Mouse (Mus musculus): ENCODE data around the gene Ric8b. TPM values are rescaled to one million over a fixed set of nuclear protein-coding genes. Genes with fewer than 3 reads are reported as not detected.

Gene Ric8b
- polyA plus RNA-seq, 1 experiment, result 3.6 TPM

DNA sequence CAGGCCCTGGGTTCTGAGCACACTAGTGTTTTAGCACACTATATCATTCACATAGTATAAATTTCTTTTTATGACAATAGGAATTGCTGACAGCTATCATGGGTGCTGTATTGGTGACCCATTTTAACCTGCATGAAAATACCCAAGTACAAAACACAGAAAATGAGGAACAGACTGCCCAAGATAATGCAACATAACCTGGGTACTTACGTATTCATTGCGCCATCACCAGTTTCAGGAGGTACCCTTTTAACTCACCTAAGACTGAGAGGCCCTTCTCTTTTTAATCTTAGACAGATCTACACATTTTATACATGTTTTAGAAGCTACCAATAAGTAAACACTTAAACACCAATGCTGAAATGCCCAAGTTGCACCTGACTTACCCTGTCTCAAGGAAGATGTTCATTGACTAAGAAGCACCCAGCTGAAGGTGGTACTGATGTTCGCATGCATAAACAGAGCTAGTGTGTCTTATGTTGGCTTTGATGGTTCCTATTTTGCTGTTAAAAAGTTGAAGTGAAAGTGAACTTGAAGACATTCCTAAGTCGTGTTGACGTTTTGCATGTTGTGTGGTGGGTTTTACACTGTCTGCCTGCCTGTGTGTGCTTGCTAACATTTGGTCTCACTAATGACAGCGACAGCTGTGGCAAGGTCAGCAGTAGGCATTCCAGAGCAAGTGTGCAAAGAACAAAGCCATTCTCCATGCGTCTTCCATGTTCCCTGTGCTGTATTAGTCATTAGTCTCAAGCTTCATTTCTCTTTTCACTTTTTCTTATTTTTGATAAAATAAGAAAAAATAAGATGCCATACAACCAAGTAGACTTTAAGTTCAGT is 86.0 kb downstream of the Ric8b start:
- TF ChIP-seq GATA1 (IDR thresholded peaks at IDR 0.05; ENCODE audit: low read length), result no peak

DNA sequence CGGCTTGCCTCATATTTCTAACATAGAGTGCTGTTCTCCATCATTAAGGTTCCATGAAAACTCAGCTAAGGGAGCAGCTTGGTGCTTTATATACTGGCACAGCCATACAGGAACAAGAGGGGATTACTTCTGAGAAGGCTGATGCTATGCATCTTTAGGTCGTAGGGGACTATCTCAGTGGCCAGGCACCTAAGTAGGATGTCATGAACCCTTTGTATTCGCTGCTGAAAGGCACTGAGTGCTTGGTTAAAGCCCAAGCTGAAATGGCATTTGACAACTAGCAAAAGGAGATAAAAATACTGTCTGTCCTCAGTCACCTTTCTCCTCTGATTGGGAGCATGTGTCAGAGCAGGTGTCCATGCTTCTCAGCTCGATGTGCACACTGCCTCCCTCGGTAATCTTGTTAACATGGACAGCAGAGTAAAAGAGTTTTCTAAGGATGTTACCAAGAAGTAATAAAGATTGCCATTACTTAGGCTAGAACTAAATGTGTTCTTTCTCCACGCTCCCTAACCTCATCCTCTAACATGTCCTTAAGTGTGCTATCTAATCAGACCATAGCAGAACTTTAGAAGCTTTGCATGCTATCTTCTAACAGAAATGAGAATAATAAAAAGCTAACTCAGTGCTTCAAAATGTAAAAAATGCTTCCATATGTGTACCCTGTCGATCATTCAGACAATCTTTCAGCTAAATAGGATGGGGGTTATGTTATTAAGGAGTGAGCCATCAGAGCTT is 89.3 kb downstream of the Ric8b start:
- TF ChIP-seq GATA1 (IDR thresholded peaks at IDR 0.05; ENCODE audit: low read length), result no peak

DNA sequence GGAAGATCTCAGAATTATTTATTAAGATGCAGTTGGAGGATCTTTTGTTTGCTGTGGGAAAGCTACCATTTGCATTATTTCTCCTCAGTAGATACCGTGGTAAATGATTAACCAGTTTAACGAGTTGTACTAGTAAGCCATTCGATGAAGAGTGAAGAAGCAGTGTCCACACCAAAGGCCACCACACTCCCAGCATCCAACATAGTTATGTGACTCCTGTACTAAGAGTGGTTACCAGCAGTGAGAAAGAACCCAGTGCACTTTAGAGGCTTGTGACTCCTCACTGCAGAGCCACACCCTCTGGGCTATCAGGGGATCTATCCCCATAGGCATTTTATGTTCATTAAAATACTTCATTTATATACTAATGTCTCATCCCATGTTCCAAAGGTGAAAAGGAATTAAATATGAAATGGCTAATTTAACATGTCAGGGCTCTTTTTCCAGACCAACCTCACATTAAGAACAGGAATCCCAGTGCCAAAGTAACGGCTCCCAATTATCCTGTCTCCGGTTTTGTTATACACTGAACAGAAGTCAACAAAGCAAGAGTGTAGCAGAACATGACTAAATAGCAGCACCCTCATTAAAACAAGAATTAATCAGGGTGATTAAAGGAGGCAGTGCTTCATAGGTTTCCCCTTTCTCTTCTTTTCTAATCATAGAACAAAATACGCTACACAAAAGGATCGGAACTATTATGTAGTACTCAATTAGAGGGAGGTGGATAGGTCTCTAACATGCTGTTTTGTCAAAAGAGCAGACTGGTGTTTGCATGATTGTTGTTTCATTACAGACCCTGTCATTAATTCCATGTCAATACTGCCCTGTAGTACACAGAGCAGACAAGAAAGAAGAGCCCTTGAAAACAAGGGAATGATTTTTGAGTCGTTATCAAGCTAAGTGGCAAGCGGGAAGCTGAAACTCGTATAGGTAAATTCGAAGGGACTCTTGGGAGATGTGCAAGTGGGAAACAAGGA is 90.7 kb downstream of the Ric8b start:
- no peak for TF ChIP-seq GATA1 (IDR thresholded peaks at IDR 0.05; ENCODE audit: low read length)

DNA sequence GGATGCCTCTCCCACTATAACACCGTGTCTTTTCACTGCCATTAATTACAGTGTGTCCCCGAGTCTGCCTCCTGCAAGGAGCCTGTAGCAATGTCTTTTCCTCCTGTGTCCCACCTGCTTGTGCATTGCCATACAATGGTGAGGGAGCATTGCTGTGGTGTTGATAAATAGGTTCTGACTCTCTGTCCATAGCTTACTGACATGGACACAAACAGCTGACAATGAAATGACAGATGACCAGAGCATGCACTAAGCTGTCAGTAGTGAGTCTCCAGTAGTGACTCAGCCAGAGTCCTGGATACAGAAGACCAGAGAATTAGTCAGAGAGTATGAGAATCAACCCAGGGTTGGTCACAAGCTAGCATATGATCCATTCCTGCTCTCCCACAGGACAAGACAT is 93.7 kb downstream of the Ric8b start:
- no peak for TF ChIP-seq GATA1 (IDR thresholded peaks at IDR 0.05; ENCODE audit: low read length)

DNA sequence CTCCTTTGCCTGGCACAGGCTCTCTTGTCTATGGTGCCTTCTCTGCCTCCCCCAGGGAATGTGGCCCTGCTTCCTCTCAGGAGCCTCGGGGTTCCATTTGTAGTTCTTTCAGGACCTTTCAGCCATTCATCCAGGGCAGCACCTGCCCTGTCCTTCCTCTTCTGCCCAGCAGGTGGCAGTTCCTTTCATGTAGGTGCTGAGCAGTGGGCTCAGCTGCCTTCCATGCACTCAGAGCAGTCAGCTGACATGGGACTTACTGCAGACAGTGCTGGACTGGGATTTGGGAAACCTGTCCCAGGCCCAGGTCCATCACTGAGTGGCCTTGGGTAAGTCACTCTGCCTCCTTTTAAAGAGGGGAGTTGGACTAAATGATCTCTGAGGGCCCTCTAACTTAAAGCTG is 96.0 kb downstream of the Ric8b start:
- no peak for TF ChIP-seq GATA1 (IDR thresholded peaks at IDR 0.05; ENCODE audit: low read length)

DNA sequence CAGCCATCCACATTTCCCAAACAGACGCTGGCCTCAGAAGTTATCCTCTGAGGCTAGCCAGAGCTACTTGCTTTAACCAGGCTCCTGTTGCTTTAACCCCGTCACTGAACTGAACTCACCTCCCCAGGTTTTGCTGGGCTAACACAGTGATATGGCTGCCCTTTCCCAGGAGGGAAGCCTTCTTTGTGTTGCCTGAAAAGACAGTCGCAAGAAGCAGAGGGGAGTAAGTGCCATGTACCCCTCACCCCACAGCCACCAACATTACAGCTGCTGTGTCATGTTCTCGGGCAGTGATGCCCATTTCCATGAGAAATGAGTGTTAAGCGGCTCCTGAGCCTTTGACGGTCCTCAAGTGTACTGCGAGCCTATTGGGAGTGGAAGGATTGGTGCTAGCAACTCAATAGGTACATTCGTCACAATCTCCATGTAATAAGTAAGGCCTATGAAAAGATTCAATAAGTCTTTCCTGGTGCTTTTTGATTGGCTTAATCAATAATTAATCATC is 96.6 kb downstream of the Ric8b start:
- TF ChIP-seq GATA1 (IDR thresholded peaks at IDR 0.05; ENCODE audit: low read length), result no peak

DNA sequence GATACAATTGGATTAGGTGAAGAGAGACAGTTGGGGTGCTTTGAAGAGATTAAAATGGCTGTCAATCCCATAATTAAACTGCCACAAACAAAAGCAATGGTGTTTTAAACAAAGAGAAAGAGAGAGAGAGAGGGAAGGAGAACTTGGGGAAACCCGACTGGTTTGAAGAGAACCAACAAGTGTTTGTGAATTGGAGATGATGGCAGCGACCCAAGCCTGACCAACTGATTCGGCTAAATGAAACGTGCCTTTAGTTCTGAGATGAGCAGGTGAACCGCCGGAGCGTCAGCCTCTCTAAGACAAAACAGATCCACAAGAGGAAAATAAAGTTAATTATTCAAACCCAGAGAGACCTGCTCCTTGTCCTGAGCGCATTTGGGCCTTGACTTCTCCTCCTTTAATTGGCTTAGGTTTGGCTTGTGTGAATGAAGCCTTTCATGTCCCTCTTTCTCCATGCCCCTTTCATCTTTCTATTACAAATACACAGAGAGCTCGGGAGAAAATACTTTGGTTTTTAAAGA is 97.1 kb downstream of the Ric8b start:
- no peak for TF ChIP-seq GATA1 (IDR thresholded peaks at IDR 0.05; ENCODE audit: low read length)

DNA sequence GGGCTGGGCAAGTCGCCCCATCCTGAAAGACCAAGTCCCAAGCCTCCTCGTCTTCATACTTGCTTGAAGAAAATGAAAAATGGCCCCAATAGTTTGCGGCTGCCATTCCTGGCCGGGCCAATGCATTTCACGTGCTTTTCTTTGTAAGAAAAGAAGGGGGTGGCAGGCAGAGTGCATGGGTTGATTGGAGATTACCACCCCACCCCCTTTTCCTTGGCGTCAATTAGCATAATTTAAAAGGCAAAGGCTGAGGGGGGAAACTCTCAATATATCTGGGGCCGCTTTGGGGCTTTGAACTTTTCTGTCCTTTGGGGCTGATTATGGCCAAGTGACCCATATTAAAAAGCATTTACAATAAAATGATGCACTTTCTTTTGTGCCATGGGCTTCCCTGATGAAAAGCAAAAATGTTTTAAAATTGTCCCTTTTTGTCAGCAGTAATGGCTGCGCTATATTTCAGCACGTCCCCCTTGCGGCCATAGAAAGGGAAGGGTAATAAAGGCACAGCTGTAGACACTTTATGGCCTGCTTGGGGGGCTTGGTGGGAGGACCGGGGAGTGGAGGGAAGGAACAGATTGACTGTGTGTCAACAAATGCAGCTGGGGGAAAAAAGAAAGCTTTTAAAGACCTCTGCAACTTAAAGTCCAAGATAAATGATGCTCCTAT is 105.4 kb downstream of the Ric8b start:
- no peak for TF ChIP-seq GATA1 (IDR thresholded peaks at IDR 0.05; ENCODE audit: low read length)

DNA sequence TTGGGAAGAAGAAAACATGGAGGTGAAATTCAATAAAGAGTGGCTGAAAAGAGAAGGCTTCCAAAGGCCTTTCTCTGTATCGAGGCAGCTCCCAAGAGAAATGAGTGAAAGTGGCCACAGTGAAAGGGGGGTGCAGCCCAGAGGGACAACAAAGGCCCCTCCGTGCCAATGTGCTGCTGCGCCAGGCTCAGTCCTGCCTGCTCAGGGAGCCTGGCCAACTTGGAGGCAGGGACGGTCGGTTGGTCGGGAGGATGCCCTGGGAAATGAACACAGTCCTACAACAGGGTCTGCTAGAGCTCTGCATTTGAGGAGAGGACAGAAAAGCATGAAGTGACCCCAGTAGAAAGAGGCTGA is 105.9 kb downstream of the Ric8b start:
- TF ChIP-seq GATA1 (IDR thresholded peaks at IDR 0.05; ENCODE audit: low read length), result no peak

DNA sequence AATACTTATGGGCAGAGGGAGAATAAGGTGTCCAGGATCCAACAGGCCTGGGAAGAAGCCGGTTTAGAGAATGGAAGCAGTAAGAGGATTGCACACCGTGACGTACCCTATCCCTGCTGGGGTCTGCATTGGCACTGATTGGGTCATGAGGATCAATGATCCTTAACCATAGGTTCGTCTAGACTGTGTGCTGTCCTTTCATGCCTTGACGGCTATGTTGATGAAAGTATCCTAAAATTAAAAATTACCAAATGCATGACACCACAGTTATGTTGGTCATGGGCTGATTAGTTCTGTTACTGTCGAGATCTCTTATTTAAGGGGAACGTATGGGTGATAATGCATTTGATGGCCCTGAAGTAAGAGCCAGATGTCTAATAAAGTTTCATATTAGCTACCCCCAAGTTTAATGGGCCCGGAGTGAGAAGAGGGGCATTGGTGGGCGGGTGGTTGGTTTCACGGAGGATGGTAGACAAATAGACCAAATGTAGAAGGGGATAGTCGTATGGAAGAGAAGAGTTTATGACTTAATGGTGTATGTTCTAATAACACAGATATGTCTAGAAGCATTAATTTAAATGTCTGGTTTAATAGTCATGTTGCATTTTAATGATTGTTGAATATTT is 108.5 kb downstream of the Ric8b start:
- TF ChIP-seq GATA1 (IDR thresholded peaks at IDR 0.05; ENCODE audit: low read length), result no peak

DNA sequence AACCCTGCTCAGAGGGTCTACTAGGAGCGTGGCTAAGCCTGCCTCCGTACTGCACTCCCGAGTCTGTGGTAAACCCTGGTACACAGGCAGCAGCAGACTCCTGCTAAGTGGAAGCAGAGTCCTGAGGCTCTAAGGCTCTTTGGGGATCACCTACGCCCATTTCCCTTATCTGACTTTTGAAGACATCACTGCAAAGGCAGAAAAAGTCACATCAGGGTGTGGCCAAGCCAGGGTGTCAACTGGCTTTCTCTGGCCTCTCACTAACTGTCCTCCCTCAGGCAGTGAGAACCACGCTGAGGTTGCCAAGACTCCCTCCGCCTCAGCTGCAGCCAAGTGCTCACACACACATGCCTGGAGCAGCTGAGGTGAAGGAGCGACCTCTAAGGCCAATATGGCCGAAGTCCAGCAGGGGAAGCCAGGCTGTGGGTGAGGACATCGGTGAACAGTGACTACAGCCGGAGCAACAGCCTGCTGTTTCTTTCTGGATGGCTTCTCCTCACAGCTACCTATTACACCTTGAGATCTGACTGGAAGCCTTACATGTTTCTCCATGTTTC is 110.3 kb downstream of the Ric8b start:
- TF ChIP-seq GATA1 (IDR thresholded peaks at IDR 0.05; ENCODE audit: low read length), result no peak

DNA sequence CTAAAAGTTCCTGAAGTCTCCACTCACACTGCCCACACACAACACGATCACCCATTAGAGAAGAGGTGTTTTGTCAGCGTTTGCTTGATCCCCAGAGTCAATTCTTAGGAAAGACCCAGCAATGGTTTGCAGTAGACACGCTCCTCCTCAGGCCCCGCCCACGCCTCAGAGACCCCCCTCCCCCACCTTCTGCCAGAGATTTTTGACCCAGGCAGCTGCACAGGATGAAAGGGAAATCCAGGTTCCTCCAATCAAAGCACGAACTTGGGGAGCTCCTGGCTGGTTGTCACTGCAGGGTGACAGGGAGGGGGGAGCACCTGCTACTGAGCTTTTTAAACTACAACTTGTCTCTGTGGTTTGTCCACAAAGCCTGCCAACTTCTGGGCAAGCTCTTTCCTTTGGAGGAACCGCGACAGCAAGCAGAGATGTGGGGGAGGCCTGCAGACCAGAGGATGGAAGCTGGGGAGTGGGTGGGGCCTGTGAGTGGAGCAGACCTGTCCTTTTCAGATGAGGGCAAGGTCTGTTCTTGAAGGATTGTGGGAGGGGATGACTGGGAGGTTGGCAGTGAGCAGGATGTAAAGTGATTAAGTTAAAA is 117.8 kb downstream of the Ric8b start:
- TF ChIP-seq GATA1 (IDR thresholded peaks at IDR 0.05; ENCODE audit: low read length), result no peak

DNA sequence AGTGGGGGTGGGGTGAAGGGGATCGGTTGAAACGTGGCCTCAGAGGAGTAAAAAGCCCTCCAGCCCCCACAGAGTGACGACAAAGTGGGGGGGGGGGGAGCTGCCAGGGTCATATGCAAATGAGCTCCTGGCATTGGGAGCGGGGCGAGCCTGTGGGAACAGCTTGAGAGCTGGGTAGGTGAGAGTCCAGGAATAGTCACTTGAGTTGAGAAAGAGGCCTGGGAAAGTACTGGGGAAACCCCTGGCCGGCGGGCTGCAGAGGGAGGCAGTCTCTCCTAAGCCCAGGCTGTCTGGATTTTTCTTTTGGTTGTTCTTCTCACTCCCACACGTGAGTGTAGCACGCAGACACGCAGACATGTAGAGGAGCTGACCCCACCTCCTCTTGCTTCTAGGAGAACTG is 120.7 kb downstream of the Ric8b start:
- no peak for TF ChIP-seq GATA1 (IDR thresholded peaks at IDR 0.05; ENCODE audit: low read length)

DNA sequence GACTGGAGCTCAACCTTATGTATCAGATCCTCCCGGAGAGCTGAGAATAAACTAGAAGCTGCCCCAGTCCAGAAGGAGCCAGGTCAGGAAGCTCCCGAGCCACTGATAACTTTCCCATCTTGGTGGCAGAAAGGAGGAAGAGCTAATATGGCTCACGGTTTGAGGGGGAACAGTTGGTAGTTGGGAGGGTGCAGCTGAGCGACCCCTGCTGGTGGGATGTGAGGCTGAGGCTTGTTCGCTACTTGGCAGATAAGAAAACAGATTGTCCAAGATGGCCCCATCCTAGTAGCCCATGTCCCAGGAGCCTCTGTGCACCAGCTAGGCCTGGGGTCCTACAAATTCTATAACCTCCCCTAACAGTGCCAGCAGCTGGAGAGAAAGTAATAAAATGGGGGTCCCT is 121.4 kb downstream of the Ric8b start:
- TF ChIP-seq GATA1 (IDR thresholded peaks at IDR 0.05; ENCODE audit: low read length), result no peak
